Mouse (Mus musculus) kidney, adult 2 months (tissue): Measurements from ENCODE around the gene Lgals4.

ENCODE experiments used
- CTCF ChIP-seq: fragments of 200-500 bp; conservative IDR thresholded peaks from 2 replicates; pipeline ENCODE4 v1.5.1; 2011; ENCODE audit warnings: low read depth, mild to moderate bottlenecking, control low read depth, low read length, moderate library complexity, mixed read lengths; ENCODE audit not compliant: insufficient read depth, insufficient read length
- POLR2A ChIP-seq: fragments of 200-500 bp; IDR thresholded peaks from one replicate; pipeline ENCODE4 v1.6.1; 2011; ENCODE audit warnings: low read depth, low read length, control low read depth

DNA sequence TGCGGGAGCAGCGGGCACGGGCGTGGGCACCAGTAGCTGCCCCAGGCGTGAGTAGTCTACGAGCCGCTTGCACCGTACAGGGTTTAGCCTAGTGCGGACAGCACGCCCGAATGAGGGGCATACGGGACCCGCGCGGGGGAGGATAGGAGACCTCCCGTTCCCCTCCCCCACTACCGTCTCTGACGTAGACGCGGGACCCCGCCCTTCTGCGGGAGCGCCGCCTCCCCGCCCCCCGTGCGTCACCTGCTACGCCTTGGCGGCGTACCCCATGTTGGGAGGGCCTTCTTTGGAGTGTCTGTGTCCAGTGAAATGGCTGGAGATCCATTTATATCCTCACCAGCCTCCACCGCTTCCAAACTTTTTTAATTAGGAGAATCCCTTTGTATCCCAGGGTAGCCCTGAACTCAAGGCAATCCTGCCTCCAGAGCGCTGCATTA lies 24.7 kb upstream of the Lgals4 start:
- TF ChIP-seq CTCF (no peak), POLR2A (peak; percentile 62)
